ENCODE assay signal across 13 mouse cellular contexts in the genomic region with DNA sequence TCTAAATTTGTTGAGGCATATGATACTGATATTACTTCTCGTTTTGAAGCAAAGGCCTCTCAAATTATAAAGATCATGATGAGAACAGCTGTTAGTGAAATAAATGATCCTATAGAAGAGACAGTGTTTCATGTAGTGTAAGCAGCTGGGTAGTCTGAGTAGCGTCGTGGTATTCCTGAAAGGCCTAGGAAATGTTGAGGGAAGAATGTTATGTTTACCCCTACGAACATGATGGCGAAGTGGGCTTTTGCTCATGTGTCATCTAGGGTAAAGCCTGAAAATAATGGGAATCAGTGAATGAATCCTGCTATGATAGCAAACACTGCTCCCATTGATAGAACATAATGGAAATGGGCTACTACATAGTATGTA. TPM values are rescaled to one million over a fixed set of nuclear protein-coding genes. Genes with fewer than 3 reads are reported as not detected.
DNase-seq lines count a peak whose midpoint lies in the region; ATAC-seq lines count a peak whose summit lies in the region.
"Not testable (repeated sequence)": the region's sequence is repeated elsewhere in the genome, so short reads cannot be mapped to it uniquely, and the experiment has no call there.
"Had no signal": no experiment of that assay in that cellular context is flagged by ENCODE, and none has a peak within 500 bp of the region (broad histone marks: within the 10 kb centered on the region; RNA-seq: fewer than 3 reads in every experiment).

No protein-coding gene starts in this region.

- H3K4me2 ChIP-seq in heart, embryonic 14.5 days (ENCODE audit: low read length); intestine, embryonic 15.5 days (replicated peaks); liver, embryonic 11.5 days; neural tube, embryonic 14.5 days (ENCODE audit: low read depth, low read length): not testable (repeated sequence)

- H3K36me3 ChIP-seq in heart, embryonic 14.5 days (ENCODE audit: control insufficient read depth, insufficient read depth, low read length); intestine, embryonic 15.5 days; liver, embryonic 11.5 days (ENCODE audit: control insufficient read depth, insufficient read depth, low read length); neural tube, embryonic 14.5 days (ENCODE audit: control insufficient read depth, insufficient read depth, low read length): not testable (repeated sequence)

- peak; percentile 70 for DNase-seq in 416B (ENCODE audit: low read depth)
- peak; percentile 14 for DNase-seq in WW6 (ENCODE audit: low read depth, low spot score)
- DNase-seq in fibroblast of lung, adult 2 months (ENCODE audit: low read depth) = peak; percentile 67
- not testable (repeated sequence) for DNase-seq in liver, embryonic 11.5 days (ENCODE audit: low spot score)

- H3K9ac ChIP-seq in heart, embryonic 14.5 days (ENCODE audit: low read length); intestine, embryonic 15.5 days; liver, embryonic 11.5 days (ENCODE audit: low read depth, low read length); neural tube, embryonic 14.5 days (replicated peaks; ENCODE audit: low read depth, low read length): not testable (repeated sequence)

- H3K27ac ChIP-seq in heart, embryonic 14.5 days (replicated peaks in 1 of 2; ENCODE audit: control insufficient read depth in 1 of 2, insufficient read depth in 1 of 2, low read depth in 2 of 2, low read length in 2 of 2); intestine, embryonic 15.5 days; liver, embryonic 11.5 days (ENCODE audit: low read depth, low read length); neural tube, embryonic 14.5 days (ENCODE audit: low read depth, low read length): not testable (repeated sequence)

- not testable (repeated sequence) for H3K4me3 ChIP-seq in heart, embryonic 14.5 days (ENCODE audit: control insufficient read depth in 1 of 2, insufficient read depth in 1 of 2, low read depth in 1 of 2, low read length in 2 of 2); intestine, embryonic 15.5 days (replicated peaks); liver, embryonic 11.5 days (ENCODE audit: low read depth, low read length); neural tube, embryonic 14.5 days (ENCODE audit: low read depth, low read length)

- H3K4me1 ChIP-seq in heart, embryonic 14.5 days (ENCODE audit: control insufficient read depth in 2 of 2, insufficient read depth in 2 of 2, low read length in 2 of 2); intestine, embryonic 15.5 days (replicated peaks); liver, embryonic 11.5 days (replicated peaks; ENCODE audit: control insufficient read depth, insufficient read depth, low read length); neural tube, embryonic 14.5 days (ENCODE audit: control insufficient read depth, insufficient read depth, low read length): not testable (repeated sequence)

- H3K9me3 ChIP-seq in heart, embryonic 14.5 days (ENCODE audit: control insufficient read depth, low read length); intestine, embryonic 15.5 days; liver, embryonic 11.5 days (ENCODE audit: control insufficient read depth, low read length); neural tube, embryonic 14.5 days (ENCODE audit: control insufficient read depth, low read length): not testable (repeated sequence)

- 78% methylated on average over 5 of the region's 5 CpGs for WGBS in heart, embryonic 14.5 days
- WGBS in intestine, embryonic 15.5 days = 81% methylated on average over 5 of the region's 5 CpGs
- 78% methylated on average over 5 of the region's 5 CpGs for WGBS in liver, embryonic 11.5 days
- WGBS in neural tube, embryonic 14.5 days = 89% methylated on average over 5 of the region's 5 CpGs

- not testable (repeated sequence) for H3K27me3 ChIP-seq in heart, embryonic 14.5 days (ENCODE audit: control insufficient read depth, insufficient read depth, low read length); intestine, embryonic 15.5 days (replicated peaks); liver, embryonic 11.5 days (replicated peaks; ENCODE audit: control insufficient read depth, insufficient read depth, low read length); neural tube, embryonic 14.5 days (ENCODE audit: control insufficient read depth, insufficient read depth, low read length)

- ATAC-seq in heart, embryonic 14.5 days (ENCODE audit: insufficient number of reproducible peaks, insufficient read depth, low FRiP score, low read depth) = peak; percentile 41
- peak; percentile 55 for ATAC-seq in intestine, embryonic 15.5 days
- ATAC-seq in liver, embryonic 11.5 days (replicated peaks; ENCODE audit: low FRiP score) = peak; percentile 46
- peak; percentile 5 for ATAC-seq in megakaryocyte-erythroid progenitor cell, adult 5-6 weeks (replicated peaks; ENCODE audit: low FRiP score, low TSS enrichment, poor library complexity, severe bottlenecking)
- peak; percentile 48 for ATAC-seq in neural tube, embryonic 14.5 days (ENCODE audit: low read depth)

RNA-seq across cellular contexts. Expression of a gene that starts 33.8 kb away (rescaled TPM):
- polyA plus RNA-seq in heart, embryonic 14.5 days (2014; fragmentation: Nextera tagmentation; extraction: Ambion mirVana) = 0.11 and 0.68 TPM in 2 replicates
- 0.04 and 0.30 TPM in 2 replicates for polyA plus RNA-seq in intestine, embryonic 15.5 days (2015; fragmentation: Nextera tagmentation; extraction: Ambion mirVana)
- polyA plus RNA-seq in liver, embryonic 11.5 days (2014; fragmentation: Nextera tagmentation; extraction: Ambion mirVana) = 0.09 TPM in 1 of 2 replicates, not detected in the other
- not detected in 2 replicates for total RNA-seq in megakaryocyte-erythroid progenitor cell, adult 5-6 weeks (2014; fragmentation: Nextera tagmentation)
- total RNA-seq in megakaryocyte-erythroid progenitor cell, adult 5-6 weeks (2017) = not detected in 2 replicates
- polyA plus RNA-seq in neural tube, embryonic 14.5 days (2014; fragmentation: Nextera tagmentation; extraction: Ambion mirVana) = 31.0 and 38.5 TPM in 2 replicates
- total RNA-seq: gastrocnemius, postnatal 14 days; heart, postnatal 25 days had no signal
- polyA plus RNA-seq: C2C12; erythroblast, embryonic 14.5 days; liver, adult 2 months had no signal

Comparison
In these comparisons a context has a peak if more than half of its experiments do, and no peak if none do; other contexts are left out.
1. ATAC-seq: peak in every context shown above with its lines; median percentile 55 in intestine, embryonic 15.5 days; 48 in neural tube, embryonic 14.5 days; 46 in liver, embryonic 11.5 days; 41 in heart, embryonic 14.5 days; 5 in megakaryocyte-erythroid progenitor cell, adult 5-6 weeks.
2. RNA of a gene that starts 33.8 kb away (polyA plus RNA-seq): 31.0 to 38.5 TPM in neural tube, embryonic 14.5 days; 0.11 to 0.68 TPM in heart, embryonic 14.5 days, 0.04 to 0.30 TPM in intestine, embryonic 15.5 days and 0.09 TPM in liver, embryonic 11.5 days; every median in the first group is over 10 times any median in the second.